Mouse (Mus musculus) olfactory bulb, adult 2 months (tissue): Measurements from ENCODE around the gene Col1a1.

Experiments
- CTCF ChIP-seq: fragments of 200-500 bp; IDR thresholded peaks from 2 replicates; pipeline ENCODE4 v1.5.1; 2012; ENCODE audit warnings: low read depth, mild to moderate bottlenecking, low read length, moderate library complexity; ENCODE audit not compliant: insufficient read depth
- POLR2A ChIP-seq: fragments of 200-500 bp; IDR thresholded peaks from 2 replicates; pipeline ENCODE4 v1.6.1; 2012; ENCODE audit warnings: mild to moderate bottlenecking, low read depth, low read length, moderate library complexity; ENCODE audit not compliant: insufficient read depth

GRCm38 (mm10) chr11:94991641-94992479 is 55.8 kb downstream of the Col1a1 start:
- no peak for TF ChIP-seq POLR2A
- no peak for TF ChIP-seq CTCF
